Mouse (Mus musculus) urinary bladder, postnatal 36 days (tissue): ENCODE data around the gene Osmr.

ENCODE experiments used
- DNase-seq, 2 experiments: peaks; one replicate each; pipeline ENCODE4 v3.0.0; 2022; ENCODE audit warnings: low spot score in 2 of 2, mixed read lengths in 1 of 2

Gene Osmr

GRCm38 (mm10) chr15:6874601-6875019, at the start of gene Osmr:
Gene Osmr (minus strand): TSS chr15:6874969.
- peak; percentile 48 to 52 for DNase-seq

DNA sequence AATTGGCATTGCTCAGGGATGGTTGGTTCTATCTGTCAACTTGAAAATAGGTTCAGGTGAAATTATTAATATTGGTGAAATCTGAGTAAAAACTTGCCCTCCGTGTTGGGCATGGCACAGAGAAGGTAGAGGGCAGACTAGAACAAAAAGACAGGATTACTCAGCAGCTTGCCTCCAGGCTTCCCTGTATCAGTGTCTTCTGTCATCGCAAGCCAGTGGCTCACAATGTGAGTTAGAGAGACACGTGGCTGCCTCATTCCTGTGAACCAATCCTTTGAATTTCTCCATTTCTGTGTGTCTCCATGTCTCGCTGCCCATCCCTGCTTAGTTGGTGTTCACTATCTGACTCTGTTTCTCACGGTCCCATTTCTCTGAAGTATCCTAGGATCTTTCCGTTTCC, 44.6 kb upstream of the Osmr start:
- DNase-seq, result no peak

GRCm38 (mm10) chr15:6914163-6914562, 39.4 kb upstream of the Osmr start:
- no peak for DNase-seq

- DNase-seq, result peak; percentile 85 to 91
These were observed 34.9 kb upstream of the Osmr start for GRCm38 (mm10) chr15:6909669-6910068.

GRCm38 (mm10) chr15:6909084-6909483, 34.3 kb upstream of the Osmr start:
- no peak for DNase-seq

GRCm38 (mm10) chr15:6908601-6909000, 33.8 kb upstream of the Osmr start:
- DNase-seq, result no peak

GRCm38 (mm10) chr15:6906260-6907047, 31.7 kb upstream of the Osmr start:
- DNase-seq, result no peak

DNA sequence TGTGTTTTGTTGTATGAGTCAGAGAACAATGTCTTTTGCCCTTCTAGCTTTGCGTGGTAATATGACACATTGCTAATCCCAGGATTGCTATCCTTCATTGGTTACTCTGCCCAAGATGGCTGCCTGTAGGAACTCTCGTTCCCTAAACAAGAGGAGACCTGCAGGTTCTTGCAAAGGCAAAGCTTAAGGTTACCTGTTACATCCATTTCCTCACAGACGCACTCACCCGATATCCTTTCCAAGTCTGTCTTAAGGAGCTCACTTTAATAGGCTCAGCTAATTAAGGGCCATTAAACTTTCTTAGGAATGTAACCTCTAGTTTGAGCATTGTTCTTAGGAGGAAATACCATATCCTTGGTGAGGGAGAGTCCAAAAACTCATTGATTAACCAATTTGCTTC, 31.0 kb upstream of the Osmr start:
- DNase-seq, result no peak

- DNase-seq, result no peak
These were observed 28.7 kb upstream of the Osmr start for GRCm38 (mm10) chr15:6903286-6903975.

- DNase-seq, result no peak
These were observed 27.3 kb upstream of the Osmr start for GRCm38 (mm10) chr15:6901982-6902639.

DNA sequence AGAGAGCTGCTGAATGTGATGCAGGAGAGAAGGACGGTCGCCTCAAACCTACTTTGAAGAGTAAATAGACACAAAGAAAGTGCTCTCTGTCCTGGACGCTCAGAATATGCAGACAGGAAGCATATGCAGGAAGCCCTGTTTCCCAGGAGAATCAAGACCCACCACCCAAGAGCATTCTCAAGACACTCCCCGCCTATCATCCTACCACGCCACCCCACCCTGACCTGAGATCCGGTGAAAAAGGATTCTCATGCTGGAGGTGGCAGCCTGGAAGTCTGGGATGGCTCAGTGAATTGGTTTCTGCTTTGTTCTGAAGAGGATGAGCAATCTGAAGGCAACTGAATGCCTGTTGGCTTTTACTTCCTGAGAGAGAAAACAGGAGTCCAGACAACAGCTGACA, 26.5 kb upstream of the Osmr start:
- no peak for DNase-seq

GRCm38 (mm10) chr15:6884260-6884659, 9.5 kb upstream of the Osmr start:
- no peak for DNase-seq

GRCm38 (mm10) chr15:6883816-6884215, 9.0 kb upstream of the Osmr start:
- peak; percentile 56 to 65 for DNase-seq

DNA sequence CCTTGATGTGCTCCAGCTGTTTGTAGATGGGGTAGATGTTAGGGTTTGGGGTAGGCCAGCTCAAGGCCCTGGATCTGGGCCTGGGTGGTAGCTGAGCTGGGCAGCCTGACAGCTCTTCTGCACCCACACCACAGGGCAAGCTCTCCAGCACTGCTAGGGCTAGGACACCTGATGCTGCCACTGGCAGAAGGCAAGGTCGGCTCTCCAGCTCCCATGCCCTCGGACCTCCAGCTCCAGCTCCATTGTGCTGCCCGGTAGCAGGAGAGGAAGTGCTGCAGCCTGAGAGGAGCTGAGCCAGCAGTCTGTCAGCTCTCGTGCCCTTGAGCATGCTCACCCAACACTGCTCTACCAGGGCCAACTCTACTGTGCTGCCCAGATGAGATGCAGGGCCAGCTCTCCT, 8.3 kb upstream of the Osmr start:
- DNase-seq, result no peak

- no peak for DNase-seq
These were observed 7.4 kb upstream of the Osmr start for GRCm38 (mm10) chr15:6882180-6882579.

DNA sequence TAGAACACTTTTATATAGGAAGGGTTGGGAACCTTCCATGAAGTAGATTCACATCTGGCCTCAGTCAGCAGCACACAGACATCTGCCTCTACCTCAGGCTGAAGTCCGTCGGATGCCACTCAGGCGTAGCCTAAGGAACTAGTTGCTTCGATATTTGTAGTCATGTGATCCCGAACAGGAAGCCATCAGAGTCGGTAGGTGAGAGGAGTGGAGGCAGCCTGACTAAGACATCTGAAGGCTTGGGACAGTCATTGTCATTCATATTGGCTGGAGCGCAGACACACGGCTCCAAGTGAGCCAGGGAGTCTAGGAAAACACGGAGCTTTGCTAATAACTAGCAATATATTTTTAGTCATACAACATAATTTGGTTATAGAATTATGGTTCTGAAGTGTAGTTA, 6.4 kb upstream of the Osmr start:
- DNase-seq, result no peak

DNA sequence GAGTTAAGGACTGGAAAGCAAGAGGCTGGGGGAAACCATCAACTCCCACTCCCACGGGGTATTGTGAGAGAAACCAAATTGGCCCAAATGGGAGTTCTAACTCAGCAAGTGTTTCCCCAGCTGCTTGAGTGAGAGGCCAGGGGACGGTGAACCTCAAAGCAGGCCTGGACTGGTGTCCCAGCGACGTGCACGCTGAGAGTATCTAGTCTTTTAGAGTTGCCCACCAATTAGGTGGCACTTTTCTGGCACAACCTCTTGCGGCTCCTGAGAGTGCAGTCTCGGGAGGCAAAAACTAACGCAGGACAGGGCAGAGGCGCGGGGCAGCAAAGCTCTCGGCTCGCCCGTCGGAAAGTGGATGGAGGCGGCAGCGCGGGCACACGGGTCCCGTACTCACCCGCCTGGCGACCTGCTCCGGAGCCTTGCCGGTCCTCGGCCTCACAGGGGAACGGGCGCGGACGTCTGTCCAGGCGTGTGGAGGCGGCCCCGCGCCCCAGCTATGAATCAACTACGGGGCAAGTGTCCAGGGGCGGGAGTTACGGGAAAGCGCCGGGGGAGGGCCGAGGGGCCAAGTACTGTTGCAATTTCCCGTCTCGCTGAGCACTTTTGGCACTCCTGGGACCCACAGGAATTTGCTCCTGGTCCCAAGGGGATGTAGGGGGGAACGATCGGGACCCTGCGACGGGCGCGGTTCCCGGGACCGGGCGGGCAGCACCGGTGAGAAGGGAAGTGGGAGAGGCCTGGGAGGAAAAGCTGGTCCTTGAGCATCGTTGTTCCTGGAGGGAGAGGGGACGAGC, 765 bp downstream of the Osmr start:
- peak; percentile 77 to 88 for DNase-seq

DNA sequence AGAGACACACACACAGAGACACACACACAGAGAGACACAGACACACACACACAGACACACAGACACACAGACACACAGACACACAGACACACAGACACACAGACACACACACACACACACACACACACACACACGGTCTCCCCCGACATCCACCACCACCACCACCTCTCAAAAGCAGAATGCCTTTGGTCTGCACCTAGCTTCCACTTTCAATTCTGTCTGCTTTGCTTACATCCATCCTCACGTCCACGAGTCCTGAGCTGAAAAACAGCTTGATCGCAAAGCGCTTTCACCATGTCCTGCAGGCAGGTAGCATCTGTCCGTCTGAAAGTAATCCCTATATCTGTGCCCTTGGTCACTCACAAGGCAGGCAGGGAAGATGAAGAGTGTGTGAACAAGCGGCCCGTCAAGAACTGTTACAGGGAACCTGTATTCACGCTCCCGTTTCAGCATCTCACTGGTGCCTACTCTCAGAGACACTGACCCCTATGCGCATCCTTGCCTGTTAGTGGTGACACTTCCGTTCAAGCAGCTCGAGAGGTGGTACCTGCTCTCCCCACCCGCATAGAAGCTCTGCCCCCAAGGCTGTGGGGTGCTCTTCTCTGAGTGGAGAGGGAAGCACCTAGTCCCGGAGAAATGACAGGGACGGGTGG, 1.5 kb downstream of the Osmr start:
- DNase-seq, result no peak

DNA sequence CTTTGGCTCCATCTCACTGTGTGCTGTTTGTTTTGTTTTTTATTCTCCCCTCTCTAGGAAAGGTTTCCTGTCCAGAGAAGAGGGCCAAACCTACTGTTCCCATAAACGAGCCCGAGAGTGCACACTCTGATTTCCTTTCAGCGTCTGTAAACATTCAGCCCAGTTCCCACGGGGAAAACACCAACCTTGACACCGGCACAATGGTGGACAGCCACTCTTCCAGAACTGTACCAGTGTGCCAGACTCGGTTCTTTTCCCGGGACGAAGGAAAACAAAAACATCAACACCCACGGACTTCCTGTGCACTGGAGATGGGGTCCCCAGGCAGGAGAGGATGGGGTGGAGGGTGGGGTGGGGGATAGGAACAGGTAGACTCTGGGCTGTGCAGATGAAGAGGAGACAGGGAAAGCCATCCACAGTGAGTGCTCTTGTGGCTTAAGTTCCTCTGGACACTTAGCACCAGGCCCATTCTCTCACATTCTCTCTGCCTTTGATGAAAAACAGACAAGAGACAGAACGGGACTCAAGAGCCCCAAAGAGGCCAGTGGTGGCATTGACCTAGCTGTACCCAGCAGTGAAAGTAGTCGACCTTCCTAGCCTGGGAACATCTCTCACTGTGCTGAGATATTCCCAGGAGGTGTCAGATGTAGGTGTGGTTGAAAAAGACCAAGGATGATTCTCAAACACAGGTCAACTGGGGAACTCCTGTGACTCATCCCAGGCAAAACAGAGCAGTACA, 3.0 kb downstream of the Osmr start:
- no peak for DNase-seq

GRCm38 (mm10) chr15:6866888-6867287, 7.9 kb downstream of the Osmr start:
- no peak for DNase-seq

DNA sequence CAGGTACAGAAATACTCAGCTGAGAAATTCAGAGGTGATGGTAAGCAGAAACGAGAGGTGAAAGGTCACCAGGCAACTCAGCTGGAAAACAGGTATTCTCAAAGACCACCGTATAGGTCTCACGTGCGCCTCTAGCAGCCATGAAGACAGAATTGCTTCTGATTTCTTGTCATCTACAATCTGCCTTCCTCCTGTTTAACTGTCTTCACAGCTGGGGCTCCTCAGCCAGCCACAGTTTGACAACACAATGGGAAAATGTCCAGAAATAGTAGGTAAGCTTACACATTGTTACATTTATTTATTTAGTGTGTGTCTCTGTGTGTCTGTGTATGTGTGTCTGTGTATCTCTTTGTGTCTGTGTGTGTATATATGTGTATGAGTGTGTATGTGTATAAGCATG, 12.6 kb downstream of the Osmr start:
- DNase-seq, result no peak
